Mouse (Mus musculus) olfactory bulb, adult 2 months (tissue): Measurements from ENCODE around the gene Nrip3.

Source experiments
- CTCF ChIP-seq: fragments of 200-500 bp; IDR thresholded peaks from 2 replicates; pipeline ENCODE4 v1.5.1; 2012; ENCODE audit warnings: low read depth, mild to moderate bottlenecking, low read length, moderate library complexity; ENCODE audit not compliant: insufficient read depth
- POLR2A ChIP-seq: fragments of 200-500 bp; IDR thresholded peaks from 2 replicates; pipeline ENCODE4 v1.6.1; 2012; ENCODE audit warnings: mild to moderate bottlenecking, low read depth, low read length, moderate library complexity; ENCODE audit not compliant: insufficient read depth

- TF ChIP-seq POLR2A (no peak), CTCF (no peak)
Observed at GRCm38 (mm10) chr7:109795564-109795963, 13.7 kb upstream of the Nrip3 start.
